Mouse (Mus musculus): ENCODE measurements around the gene Ccdc17. TPM values are rescaled to one million over a fixed set of nuclear protein-coding genes. Genes with fewer than 3 reads are reported as not detected.
A peak's percentile ranks its signal among the peaks of the same experiment; 100 is the strongest.

The Ccdc17 gene
- total RNA-seq, 2 experiments from 2014 or later = 1.5 to 1.8 TPM

DNA sequence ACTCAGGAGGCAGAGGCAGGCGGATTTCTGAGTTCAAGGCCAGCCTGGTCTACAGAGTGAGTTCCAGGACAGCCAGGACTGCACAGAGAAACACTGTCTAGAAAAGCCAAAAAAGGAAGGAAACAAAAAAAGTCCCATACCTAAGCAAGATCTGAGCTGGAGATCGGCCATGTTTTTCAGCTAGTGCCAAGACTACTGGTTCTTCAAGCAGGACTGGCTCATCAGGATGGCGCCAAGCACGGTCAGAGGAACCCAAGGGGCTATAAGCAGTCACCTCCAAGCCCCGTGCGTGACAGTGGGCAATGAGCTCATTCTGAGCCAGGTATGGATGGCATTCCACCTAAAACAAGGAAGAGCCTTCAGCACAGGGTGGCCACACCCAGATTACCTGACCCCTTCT is 42.4 kb downstream of the Ccdc17 start:
- DNase-seq = no peak
- intact Hi-C loops (cut with DNase I; ENCODE audit: low total_unique reads) = loop anchor here (10.0 kb wide), 1 partner anchor 46 kb away; the partner anchor contains the start of gene Prdx1

DNA sequence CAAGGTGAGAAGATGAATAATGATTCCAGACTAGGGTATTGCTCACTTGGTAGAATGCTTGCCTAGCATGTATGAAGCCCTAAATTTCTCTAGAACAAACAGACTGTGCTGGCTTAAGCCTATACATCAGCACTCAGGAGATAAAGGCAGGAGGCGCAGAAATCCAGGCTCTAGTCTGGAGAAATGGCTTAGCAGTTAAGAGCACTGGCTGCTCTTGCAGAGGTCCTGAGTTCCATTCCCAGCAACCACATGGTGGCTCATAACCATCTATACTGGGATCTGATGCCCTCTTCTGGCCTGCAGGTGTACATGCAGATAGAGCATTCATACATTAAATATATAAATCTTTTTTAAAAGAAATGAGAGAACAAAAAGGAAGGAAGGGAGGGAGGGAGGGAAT is 45.6 kb downstream of the Ccdc17 start:
- intact Hi-C loops (cut with DNase I; ENCODE audit: low total_unique reads) = no loop called here
- no peak for DNase-seq

DNA sequence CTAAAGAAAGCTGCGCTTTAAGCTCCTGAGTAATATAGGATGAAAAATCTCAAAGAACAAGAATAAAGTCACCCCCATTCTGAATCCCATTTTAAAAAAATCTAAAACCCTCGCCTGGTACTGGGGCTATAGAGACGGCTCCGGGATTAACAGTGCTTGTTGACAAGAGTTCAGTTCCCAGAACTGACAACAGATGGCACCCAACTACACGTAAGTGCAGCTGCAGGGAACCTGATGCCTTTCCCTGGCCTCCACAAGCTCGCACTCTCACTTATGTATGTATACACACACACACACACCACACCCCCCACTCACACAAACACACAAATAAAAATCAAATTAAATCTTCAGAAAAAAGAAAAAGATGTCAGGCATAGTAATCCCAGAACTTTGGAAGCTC is 47.9 kb downstream of the Ccdc17 start:
- DNase-seq = peak; percentile 6
- intact Hi-C loops (cut with DNase I; ENCODE audit: low total_unique reads) = no loop called here

DNA sequence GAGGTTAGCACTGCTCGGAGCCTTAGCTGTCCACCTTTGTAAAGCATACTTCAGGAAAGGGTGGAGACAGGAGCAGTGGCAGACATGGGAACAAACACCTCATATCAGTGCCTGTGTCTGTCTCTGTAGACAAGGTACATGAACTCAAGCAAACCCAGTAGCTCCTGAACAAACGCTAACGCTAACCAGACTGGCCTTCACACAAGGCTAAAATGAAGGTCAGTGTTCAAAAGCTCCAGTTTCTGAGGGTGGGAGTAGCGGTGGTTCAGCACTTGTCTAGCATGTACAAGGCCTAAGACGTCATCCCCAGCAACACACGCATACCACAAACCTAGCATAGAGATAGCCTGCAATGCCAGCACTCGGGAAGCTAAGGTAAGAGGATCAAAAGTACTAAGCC is 49.2 kb downstream of the Ccdc17 start:
- intact Hi-C loops (cut with DNase I; ENCODE audit: low total_unique reads) = no loop called here
- no peak for DNase-seq

DNA sequence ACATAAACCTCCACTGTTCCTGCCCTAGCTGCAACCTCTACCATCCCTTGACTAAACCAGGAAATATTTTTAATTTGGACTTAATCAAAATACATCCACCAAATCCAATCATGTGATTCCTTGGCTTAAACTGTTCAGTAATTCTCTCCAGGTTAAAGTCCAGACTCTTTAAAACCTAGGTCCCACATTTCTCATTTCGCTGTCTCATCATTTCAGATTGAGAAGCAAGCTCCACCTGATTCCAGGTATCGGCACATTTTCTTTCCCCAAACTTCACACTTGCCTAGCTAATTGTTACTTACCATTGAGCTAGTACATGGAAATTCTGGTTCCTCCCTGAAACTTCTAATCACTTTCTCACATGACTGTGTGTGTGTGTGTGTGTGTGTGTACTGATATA is 53.0 kb downstream of the Ccdc17 start:
- intact Hi-C loops (cut with DNase I; ENCODE audit: low total_unique reads) = no loop called here
- DNase-seq = no peak

Other genes with a start within 250 kb of the Ccdc17 start
- gene Mast2, start 132.5 kb upstream of the Ccdc17 start, total RNA-seq (2021) = 10 to 100 TPM; 52.1 to 70.5 TPM
- gene Ipp, start 89.1 kb upstream of the Ccdc17 start, total RNA-seq (2021) = 10 to 100 TPM; 12.0 to 14.1 TPM
- 10 to 100 TPM; 16.7 to 17.5 TPM for gene Tmem69, start 40.7 kb upstream of the Ccdc17 start, total RNA-seq (2021)
- gene Gpbp1l1, start 39.0 kb upstream of the Ccdc17 start, total RNA-seq (2021) = 10 to 100 TPM; 26.3 to 30.8 TPM
- 10 to 100 TPM; 16.2 to 17.4 TPM for gene Nasp, start 31.3 kb downstream of the Ccdc17 start, total RNA-seq (2021)
- 100 to 1,000 TPM; 226 to 247 TPM for gene Akr1a1, start 55.0 kb downstream of the Ccdc17 start, total RNA-seq (2021)
- 100 to 1,000 TPM; 211 to 229 TPM for gene Prdx1, start 88.9 kb downstream of the Ccdc17 start, total RNA-seq (2021)
- 10 to 100 TPM; 25.5 to 28.9 TPM for gene Mmachc, start 111.8 kb downstream of the Ccdc17 start, total RNA-seq (2021)
- 1 to 10 TPM; 3.9 to 4.0 TPM for gene Ccdc163, start 111.9 kb downstream of the Ccdc17 start, total RNA-seq (2021)
- gene Tesk2, start 124.3 kb downstream of the Ccdc17 start, total RNA-seq (2021) = 1 to 10 TPM; 1.8 to 2.5 TPM
- 1 to 10 TPM; 5.6 to 5.7 TPM for gene Toe1, start 211.0 kb downstream of the Ccdc17 start, total RNA-seq (2021)
- gene Mutyh, start 211.1 kb downstream of the Ccdc17 start, total RNA-seq (2021) = 1 to 10 TPM in 1 of 2 experiments, under 1 TPM in 1; 1.00 to 1.6 TPM
- 1 to 10 TPM; 2.7 to 2.9 TPM for gene Hpdl, start 225.1 kb downstream of the Ccdc17 start, total RNA-seq (2021)